Mouse (Mus musculus): ENCODE measurements around the gene Tmprss7.

Gene Tmprss7

GRCm38 (mm10) chr16:45625342-45625741, 68.1 kb downstream of the Tmprss7 start:
- WGBS: 96% methylated on average over 2 of the region's 2 CpGs

DNA sequence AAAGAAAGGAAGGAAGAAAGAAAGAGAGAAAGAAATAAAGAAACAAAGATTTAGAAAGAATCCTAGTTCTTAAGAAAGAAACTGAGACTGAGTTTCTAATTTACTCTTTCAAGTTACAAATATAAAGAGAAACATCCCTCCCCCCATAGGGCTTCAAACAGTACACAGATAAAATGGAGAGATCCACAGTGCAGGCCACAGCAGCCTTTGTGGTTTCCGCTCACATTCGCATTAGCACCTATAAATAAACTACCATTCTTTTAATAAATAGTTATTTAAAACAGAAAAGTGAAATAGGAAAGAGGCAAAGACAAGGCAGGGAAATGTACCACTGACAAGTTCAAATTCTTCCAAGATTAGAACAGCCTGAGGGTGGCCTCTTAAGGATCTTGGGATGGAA, 68.7 kb downstream of the Tmprss7 start:
- 93% methylated on average over 2 of the region's 2 CpGs for WGBS

GRCm38 (mm10) chr16:45623230-45623629, 70.2 kb downstream of the Tmprss7 start:
- WGBS: 87% methylated on average over 4 of the region's 4 CpGs

DNA sequence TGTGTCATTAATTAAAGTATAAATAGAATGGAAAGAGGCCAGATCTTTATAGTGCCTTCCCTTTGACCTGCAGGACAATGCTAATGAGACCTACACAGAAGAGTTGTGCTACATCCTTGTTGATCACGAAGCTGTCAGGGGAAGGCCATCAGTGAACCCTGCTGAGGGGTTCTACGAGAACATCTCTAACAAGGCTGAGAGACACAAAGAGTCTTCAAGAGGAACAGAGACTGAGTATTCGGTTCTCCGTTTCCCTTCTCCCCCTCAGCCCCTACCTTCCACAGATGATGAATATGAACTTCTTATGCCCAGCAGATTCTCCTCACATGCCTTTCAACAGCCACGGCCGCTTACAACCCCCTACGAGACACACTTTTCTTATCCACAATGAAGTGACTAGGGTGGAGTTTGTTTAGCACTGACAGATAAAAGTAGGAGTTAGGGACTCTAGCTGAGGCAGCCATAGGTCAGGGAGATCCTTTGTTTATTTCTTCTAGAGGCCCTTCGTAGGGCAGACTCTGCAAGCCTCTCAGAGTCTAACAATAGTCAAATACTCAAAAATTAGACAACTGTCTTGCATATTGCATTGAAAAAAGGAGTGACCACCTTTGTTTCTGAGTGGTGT, 73.6 kb downstream of the Tmprss7 start:
- whole genome bisulfite sequencing: 82% methylated on average over 8 of the region's 8 CpGs

DNA sequence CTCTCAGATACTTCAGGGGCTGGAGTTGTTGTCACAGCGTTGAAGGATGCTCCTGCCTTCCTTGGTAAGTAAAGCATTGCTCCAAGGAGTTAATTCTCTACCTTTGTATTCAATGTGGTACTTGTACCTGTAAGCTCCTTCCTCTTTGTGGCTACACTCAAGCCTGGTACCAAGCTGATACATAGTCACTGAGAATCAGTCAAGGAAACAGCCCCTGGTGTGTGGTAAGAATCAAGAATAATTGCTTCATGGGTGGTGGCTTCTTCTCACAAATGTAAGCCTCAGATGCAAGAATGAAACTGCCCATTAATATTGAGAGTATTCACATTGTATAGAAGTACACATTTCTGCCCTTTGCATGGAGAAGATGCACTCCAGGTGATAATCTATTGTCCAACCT, 77.5 kb downstream of the Tmprss7 start:
- WGBS: 93% methylated on average over 1 of the region's 1 CpGs

DNA sequence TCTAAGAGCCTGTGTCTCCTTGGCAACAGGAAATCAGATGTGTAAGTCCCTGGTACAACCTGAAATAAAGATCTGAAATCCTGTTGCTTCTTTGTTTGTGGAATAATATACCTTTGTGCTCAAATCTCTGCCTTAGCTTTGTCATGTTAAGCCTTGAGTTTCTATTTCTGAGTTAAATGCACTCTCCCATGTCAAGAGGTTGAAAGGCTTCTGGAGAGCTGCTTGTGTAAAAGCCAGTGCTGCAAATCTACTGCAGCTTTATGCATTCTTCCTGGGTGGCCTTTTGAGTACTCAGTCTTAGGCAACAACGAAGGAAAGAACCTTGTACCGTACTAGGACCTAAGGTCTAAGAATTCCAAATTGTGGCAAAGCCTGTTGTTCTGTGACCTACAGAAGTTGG, 80.2 kb downstream of the Tmprss7 start:
- 75% methylated on average over 2 of the region's 2 CpGs for WGBS

DNA sequence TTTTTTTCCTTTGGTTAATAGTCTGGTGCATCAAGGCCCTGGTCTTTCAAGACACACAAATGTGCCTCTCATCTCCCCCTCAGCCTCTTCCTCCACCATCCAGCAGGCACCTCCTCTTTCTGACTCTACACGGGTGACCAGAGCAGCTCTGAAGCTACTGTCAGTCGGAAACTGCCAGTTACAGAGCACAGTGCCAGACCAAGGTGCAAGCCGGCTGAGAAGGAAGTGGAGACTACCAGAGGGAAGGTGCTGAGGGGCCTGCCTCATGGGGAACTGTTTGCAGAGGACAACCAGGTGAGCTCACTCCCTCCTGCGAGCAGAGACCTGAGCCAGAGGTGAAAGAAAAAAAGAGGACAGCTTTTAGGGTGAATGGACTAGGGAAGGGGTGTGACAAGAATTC, 83.2 kb downstream of the Tmprss7 start, which contains the start of gene Gcsam:
Gene Gcsam (plus strand): TSS at position 114 of the 400 bp plus-strand sequence.
- WGBS: 80% methylated on average over 4 of the region's 4 CpGs

GRCm38 (mm10) chr16:45609300-45609699, 84.2 kb downstream of the Tmprss7 start:
- WGBS: 80% methylated on average over 3 of the region's 3 CpGs

- WGBS: 41% methylated on average over 4 of the region's 4 CpGs
These were observed 84.9 kb downstream of the Tmprss7 start for GRCm38 (mm10) chr16:45608481-45608954.

Measured in cerebral cortex, adult 2 months (tissue).